Mouse (Mus musculus) liver, embryonic 14.5 days (tissue): ENCODE data around the gene Tdrd3. TPM values are rescaled to one million over a fixed set of nuclear protein-coding genes. Genes with fewer than 3 reads are reported as not detected.

Experiments
- ATAC-seq: fragments of 200-750 bp; cut with Nextera tagmentation; 2 replicates; pipeline ENCODE4 v1.8.0; 2017; ENCODE audit warnings: moderate number of reproducible peaks, mild to moderate bottlenecking, moderate library complexity; ENCODE audit not compliant: insufficient read depth
- DNase-seq, 3 experiments: peaks; one replicate each; pipeline ENCODE4 v3.0.0-alpha.2; 2012 to 2013; ENCODE audit warnings: low read depth in 3 of 3, low spot score in 3 of 3
- H3K27ac ChIP-seq: fragments of 300-500 bp; sonication (generic); 2 replicates; pipeline ENCODE4 v1.5.1; 2014; ENCODE audit warnings: moderate library complexity, mild to moderate bottlenecking, control low read depth, inconsistent platforms
- H3K27me3 ChIP-seq: fragments of 300-500 bp; sonication (generic); 2 replicates; pipeline ENCODE4 v1.6.1; 2014; ENCODE audit warnings: mild to moderate bottlenecking, low read length, moderate library complexity; ENCODE audit not compliant: control insufficient read depth, insufficient read depth
- H3K36me3 ChIP-seq: fragments of 300-500 bp; sonication (generic); replicated peaks from 2 replicates; pipeline ENCODE4 v1.6.1; 2014; ENCODE audit warnings: low read depth; ENCODE audit not compliant: control insufficient read depth, insufficient read depth
- H3K4me1 ChIP-seq, 2 experiments: fragments of 200-500 bp in 1 of 2; fragments of 300-500 bp in 1 of 2; sonication (generic) in 1 of 2; replicated peaks; 2 replicates each; pipeline ENCODE4 v1.6.1; 2012 to 2014; ENCODE audit warnings: antibody characterized with exemption in 1 of 2, inconsistent platforms in 1 of 2, low read length in 1 of 2; ENCODE audit not compliant: control insufficient read depth in 2 of 2, insufficient read depth in 2 of 2
- H3K4me2 ChIP-seq: fragments of 300-500 bp; sonication (generic); 2 replicates; pipeline ENCODE4 v1.6.1; 2014; ENCODE audit warnings: low read depth, mild to moderate bottlenecking, control low read depth, moderate library complexity
- H3K4me3 ChIP-seq, 2 experiments: fragments of 200-500 bp in 1 of 2; fragments of 300-500 bp in 1 of 2; sonication (generic) in 1 of 2; 2 replicates each; pipeline ENCODE4 v1.5.1; 2012 to 2014; ENCODE audit warnings: low read depth in 2 of 2, low read length in 2 of 2, mild to moderate bottlenecking in 2 of 2, control low read depth in 1 of 2, inconsistent platforms in 1 of 2, moderate library complexity in 1 of 2; ENCODE audit not compliant: insufficient read depth in 1 of 2
- H3K9ac ChIP-seq: fragments of 300-500 bp; sonication (generic); replicated peaks from 2 replicates; pipeline ENCODE4 v1.6.1; 2014; ENCODE audit warnings: mild to moderate bottlenecking, control low read depth, moderate library complexity
- H3K9me3 ChIP-seq: fragments of 300-500 bp; sonication (generic); 2 replicates; pipeline ENCODE4 v1.6.1; 2016; ENCODE audit warnings: low read length, mixed read lengths; ENCODE audit not compliant: control insufficient read depth
- CTCF ChIP-seq: IDR thresholded peaks from 2 replicates; pipeline ENCODE4 v1.5.1; 2016; ENCODE audit warnings: antibody characterized with exemption, low read depth, control low read depth
- EP300 ChIP-seq: IDR thresholded peaks from 2 replicates; pipeline ENCODE4 v1.6.1; 2016; ENCODE audit warnings: antibody characterized with exemption, low read depth
- WGBS: fragments of 180-500 bp; shearing (Covaris S2); extraction: QIAGEN DNeasy Blood & Tissue Kit; methylation state at CpG from one replicate; pipeline ENCODE4 v1.1.7; 2014; ENCODE audit not compliant: insufficient replicate concordance; 5-methylcytosine and 5-hydroxymethylcytosine counted together
- polyA plus RNA-seq, 2 experiments: library from polyadenylated mRNA; depleted of rRNA in 1 of 2; stranded (reverse) in 1 of 2; unstranded in 1 of 2; fragments of >200 nt; fragmentation: Nextera tagmentation in 1 of 2; extraction: Ambion mirVana in 1 of 2; gene quantifications; 2 replicates each; pipeline versions ENCODE4 v1.2.1 to v1.2.3; 2012 to 2014

The Tdrd3 gene
- polyA plus RNA-seq, 2 experiments: 5.1 to 6.9 TPM

- Histone ChIP-seq H3K9me3 (no peaks in the 10 kb centered on the region), H3K4me3 (no peak overlapping the region), H3K9ac (no peak overlapping the region; the same call in 1 of the 2 replicates), H3K27ac (no peak overlapping the region), H3K4me1 (peaks cover 12 to 18% of the 10 kb centered on the region in 2 experiments), H3K36me3 (no peaks in the 10 kb centered on the region), H3K27me3 (no peaks in the 10 kb centered on the region), H3K4me2 (peak overlapping the region; percentile 36)
- no peak for TF ChIP-seq EP300
- TF ChIP-seq CTCF: no peak
- DNase-seq: peak in 2 of 3 experiments; percentile 4 to 20
- WGBS: 50% methylated on average over 2 of the region's 2 CpGs
- no peak for ATAC-seq
Measured at GRCm38 (mm10) chr14:87419740-87420139, 3.3 kb downstream of the Tdrd3 start.

- no peak for TF ChIP-seq EP300
- H3K4me3 ChIP-seq: no peak overlapping the region
- no peak overlapping the region for H3K9ac ChIP-seq
- H3K4me1 ChIP-seq: peaks cover 14 to 18% of the 10 kb centered on the region in 2 experiments
- no peak overlapping the region for H3K27ac ChIP-seq
- H3K36me3 ChIP-seq: no peaks in the 10 kb centered on the region
- no peak for ATAC-seq
- no peak for DNase-seq
- H3K9me3 ChIP-seq: no peaks in the 10 kb centered on the region
- H3K4me2 ChIP-seq: no peak overlapping the region
- WGBS: 72% methylated on average over 4 of the region's 4 CpGs
- H3K27me3 ChIP-seq: no peaks in the 10 kb centered on the region
Measured at GRCm38 (mm10) chr14:87420576-87420975, 4.1 kb downstream of the Tdrd3 start.

GRCm38 (mm10) chr14:87422432-87422831 is 6.0 kb downstream of the Tdrd3 start:
- Histone ChIP-seq H3K4me3 (no peak overlapping the region), H3K27me3 (no peaks in the 10 kb centered on the region), H3K36me3 (no peaks in the 10 kb centered on the region), H3K27ac (no peak overlapping the region), H3K9me3 (no peaks in the 10 kb centered on the region), H3K9ac (no peak overlapping the region), H3K4me1 (peaks cover 25 to 27% of the 10 kb centered on the region in 2 experiments), H3K4me2 (no peak overlapping the region)
- WGBS: 71% methylated on average over 3 of the region's 3 CpGs
- DNase-seq (no peak), ATAC-seq (no peak)
- TF ChIP-seq CTCF (no peak), EP300 (no peak)

GRCm38 (mm10) chr14:87426297-87426922 is 10.0 kb downstream of the Tdrd3 start:
- TF ChIP-seq EP300: peak; percentile 75
- no peak for TF ChIP-seq CTCF
- no peaks in the 10 kb centered on the region for H3K9me3 ChIP-seq
- H3K27ac ChIP-seq: peak overlapping the region; percentile 28
- H3K4me1 ChIP-seq: peaks cover 13 to 22% of the 10 kb centered on the region in 2 experiments
- DNase-seq: peak; percentile 46 to 55 (median 48)
- no peaks in the 10 kb centered on the region for H3K36me3 ChIP-seq
- no peaks in the 10 kb centered on the region for H3K27me3 ChIP-seq
- peak overlapping the region; percentile 31 for H3K4me2 ChIP-seq
- H3K4me3 ChIP-seq: no peak overlapping the region
- WGBS: 31% methylated on average over 7 of the region's 7 CpGs
- peak; percentile 86 for ATAC-seq
- H3K9ac ChIP-seq: no peak overlapping the region

GRCm38 (mm10) chr14:87427032-87427431 is 10.6 kb downstream of the Tdrd3 start:
- no peak overlapping the region for H3K27ac ChIP-seq
- no peak overlapping the region for H3K4me3 ChIP-seq
- peak; percentile 74 for ATAC-seq
- H3K9ac ChIP-seq: no peak overlapping the region
- H3K9me3 ChIP-seq: no peaks in the 10 kb centered on the region
- H3K4me2 ChIP-seq: no peak overlapping the region
- no peaks in the 10 kb centered on the region for H3K36me3 ChIP-seq
- peak in 2 of 3 experiments; percentile 24 to 44 for DNase-seq
- TF ChIP-seq EP300 (0 out of 2 replicates have a peak, but pooled peaks have one; percentile 19), CTCF (peak; percentile 67)
- no peaks in the 10 kb centered on the region for H3K27me3 ChIP-seq
- 28% methylated on average over 4 of the region's 4 CpGs for WGBS
- peaks cover 13 to 22% of the 10 kb centered on the region in 2 experiments for H3K4me1 ChIP-seq
